Mouse (Mus musculus): ENCODE data around the gene Itprip.

DNA sequence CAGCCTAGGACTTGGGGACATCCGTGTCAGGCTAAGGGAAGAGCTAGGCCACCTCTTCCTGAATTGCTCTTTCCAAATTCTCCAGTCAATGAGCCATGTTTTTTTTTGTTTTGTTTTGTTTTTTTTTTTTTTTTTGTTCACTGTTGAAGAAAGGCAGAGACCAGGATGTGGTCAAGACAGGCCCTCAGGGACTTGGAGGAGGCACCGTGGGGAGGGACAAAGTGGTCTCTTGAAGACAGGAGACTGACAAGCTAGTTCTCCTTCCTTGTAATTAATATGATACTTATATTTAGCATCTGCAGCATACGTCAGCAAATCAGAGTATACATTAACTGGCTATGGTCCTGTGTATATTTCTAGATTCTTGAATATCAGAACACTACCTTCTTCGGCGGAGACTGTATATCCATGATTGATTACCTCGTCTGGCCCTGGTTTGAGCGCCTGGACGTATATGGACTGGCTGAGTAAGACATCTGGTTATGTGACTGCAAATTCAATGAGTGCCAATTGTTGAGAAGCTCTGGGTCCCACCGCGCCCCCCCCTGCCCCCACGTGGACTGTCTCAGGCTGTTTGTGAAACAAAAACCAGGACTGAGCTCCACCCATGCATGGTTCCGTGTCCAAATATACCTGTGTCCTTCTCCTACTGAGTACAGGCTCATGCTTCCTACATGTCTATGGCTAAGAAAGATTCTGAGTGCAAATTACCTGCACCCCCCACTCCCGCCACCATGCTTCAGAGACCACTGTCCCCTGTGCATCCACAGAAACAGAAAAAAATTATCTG lies 34.6 kb downstream of the Itprip start:
- TF ChIP-seq POLR2A (IDR thresholded peaks at IDR 0.05; ENCODE audit: low read depth, low read length) (no peak), CTCF (IDR thresholded peaks at IDR 0.05; ENCODE audit: borderline replicate concordance, insufficient read depth, low read length) (no peak)
